Mouse (Mus musculus) small intestine, adult 2 months (tissue): ENCODE measurements around the gene Rtl6.

ENCODE experiments used
- CTCF ChIP-seq: fragments of 200-500 bp; IDR thresholded peaks from 2 replicates; pipeline ENCODE4 v1.5.1; 2012; ENCODE audit warnings: low read depth, mild to moderate bottlenecking, control low read depth, inconsistent platforms, low read length, moderate library complexity, mixed read lengths; ENCODE audit not compliant: insufficient replicate concordance, insufficient read length; ENCODE audit errors: extremely low read depth
- POLR2A ChIP-seq: fragments of 200-500 bp; IDR thresholded peaks from 2 replicates; pipeline ENCODE4 v1.6.1; 2012; ENCODE audit warnings: low read depth, mild to moderate bottlenecking, control low read depth, inconsistent platforms, low read length, moderate library complexity

DNA sequence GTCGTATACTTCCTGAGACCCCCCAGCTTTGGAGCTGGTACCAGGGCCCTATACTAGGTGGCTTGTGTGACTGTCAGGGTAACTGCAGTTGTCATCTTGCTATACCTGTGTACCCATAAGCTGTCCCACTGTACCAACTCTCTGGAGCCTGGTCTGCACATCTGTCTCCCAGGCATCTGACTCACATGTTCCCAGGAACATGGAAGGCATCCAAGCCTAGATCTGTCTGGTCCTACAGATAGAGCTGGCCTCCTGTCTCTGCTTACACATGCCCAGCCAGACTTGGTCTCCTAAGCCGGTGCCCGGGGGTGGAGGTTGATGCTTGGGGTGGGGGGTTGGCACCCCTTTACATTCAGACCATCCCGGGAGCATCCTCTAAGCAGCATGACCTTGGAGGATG, 36.1 kb downstream of the Rtl6 start:
- no peak for TF ChIP-seq CTCF
- TF ChIP-seq POLR2A, result no peak
